Mouse (Mus musculus) mouse embryonic stem cell (cell line): ENCODE data around the gene Bicdl1.

ENCODE experiments used
- in situ Hi-C, 2 experiments: fragments of 300-500 bp; cut with MboI; formaldehyde crosslinking; loops; 1 replicate in 1 of 2; 3 replicates in 1 of 2; pipeline ENCODE4 v1.14.3; 2019 to 2020; ENCODE audit warnings: low sequenced_read_pairs in 2 of 2, low pct_unique_long_range_greater_than_20kb in 1 of 2, mixed read lengths in 1 of 2; ENCODE audit not compliant: unreplicated experiment in 1 of 2

The Bicdl1 gene

GRCm38 (mm10) chr5:115695191-115695770 lies 36.1 kb downstream of the Bicdl1 start:
- in situ Hi-C loops = no loop called here

- in situ Hi-C loops = no loop called here
These were observed 38.1 kb downstream of the Bicdl1 start for GRCm38 (mm10) chr5:115693271-115693670.

GRCm38 (mm10) chr5:115686716-115687115 lies 44.7 kb downstream of the Bicdl1 start:
- in situ Hi-C loops = no loop called here

- in situ Hi-C loops = no loop called here
These were observed 46.3 kb downstream of the Bicdl1 start for GRCm38 (mm10) chr5:115685126-115685525.

- in situ Hi-C loops = no loop called here
These were observed 59.6 kb downstream of the Bicdl1 start for GRCm38 (mm10) chr5:115671846-115672245.

- in situ Hi-C loops = no loop called here
These were observed 61.0 kb downstream of the Bicdl1 start for GRCm38 (mm10) chr5:115670406-115670805.

- in situ Hi-C loops = no loop called here
These were observed 61.4 kb downstream of the Bicdl1 start for GRCm38 (mm10) chr5:115669974-115670373.

- in situ Hi-C loops = no loop called here
These were observed 62.4 kb downstream of the Bicdl1 start for GRCm38 (mm10) chr5:115668986-115669385.

- in situ Hi-C loops = no loop called here
These were observed 63.5 kb downstream of the Bicdl1 start for GRCm38 (mm10) chr5:115667894-115668293.

- in situ Hi-C loops = no loop called here
These were observed 64.2 kb downstream of the Bicdl1 start for GRCm38 (mm10) chr5:115667210-115667609.

- in situ Hi-C loops = no loop called here
These were observed 64.9 kb downstream of the Bicdl1 start for GRCm38 (mm10) chr5:115666366-115667065.

GRCm38 (mm10) chr5:115662658-115663057 lies 68.8 kb downstream of the Bicdl1 start:
- in situ Hi-C loops = no loop called here

GRCm38 (mm10) chr5:115658352-115658751 lies 73.1 kb downstream of the Bicdl1 start:
- in situ Hi-C loops = no loop called here

- in situ Hi-C loops = no loop called here
These were observed 74.2 kb downstream of the Bicdl1 start for GRCm38 (mm10) chr5:115657234-115657633.

- in situ Hi-C loops = no loop called here
These were observed 74.7 kb downstream of the Bicdl1 start for GRCm38 (mm10) chr5:115656677-115657076.

GRCm38 (mm10) chr5:115653776-115654175 lies 77.6 kb downstream of the Bicdl1 start:
- in situ Hi-C loops = no loop called here

- in situ Hi-C loops = no loop called here
These were observed 78.5 kb downstream of the Bicdl1 start for GRCm38 (mm10) chr5:115652681-115653575.

GRCm38 (mm10) chr5:115651821-115652220 lies 79.6 kb downstream of the Bicdl1 start:
- in situ Hi-C loops = no loop called here

- in situ Hi-C loops = no loop called here
These were observed 80.5 kb downstream of the Bicdl1 start for GRCm38 (mm10) chr5:115650885-115651284.
